Mouse (Mus musculus) erythroblast, embryonic 14.5 days (primary cell): Measurements from ENCODE around the gene Fgf22. TPM values are rescaled to one million over a fixed set of nuclear protein-coding genes. Genes with fewer than 3 reads are reported as not detected.
"Not testable (repeated sequence)": the region's sequence is repeated elsewhere in the genome, so short reads cannot be mapped to it uniquely, and the experiment has no call there.

Source experiments
- H3K27me3 ChIP-seq: 2 replicates; pipeline ENCODE4 v1.6.1; 2012; ENCODE audit warnings: inconsistent platforms; ENCODE audit not compliant: control insufficient read depth
- H3K36me3 ChIP-seq: 2 replicates; pipeline ENCODE4 v1.6.1; 2012; ENCODE audit warnings: mild to moderate bottlenecking, inconsistent platforms; ENCODE audit not compliant: control insufficient read depth
- H3K4me1 ChIP-seq: 2 replicates; pipeline ENCODE4 v1.6.1; 2012; ENCODE audit warnings: inconsistent platforms; ENCODE audit not compliant: control insufficient read depth
- H3K4me3 ChIP-seq: replicated peaks from 2 replicates; pipeline ENCODE3; 2012; ENCODE audit warnings: moderate library complexity, mild to moderate bottlenecking, inconsistent platforms
- H3K9me3 ChIP-seq: 2 replicates; pipeline ENCODE4 v1.6.1; 2012; ENCODE audit warnings: low read length, inconsistent platforms, mixed read lengths; ENCODE audit not compliant: control insufficient read depth
- GATA1 ChIP-seq: IDR thresholded peaks from 2 replicates; pipeline ENCODE4 v1.6.1; 2012; ENCODE audit warnings: low read length, inconsistent platforms, mixed read lengths
- TAL1 ChIP-seq: IDR thresholded peaks from 3 replicates; pipeline ENCODE4 v1.6.1; 2012; ENCODE audit warnings: low read length, inconsistent platforms, mixed read lengths
- polyA plus RNA-seq: library from polyadenylated mRNA; stranded (reverse); fragments of >175 nt; gene quantifications from 2 replicates; pipeline ENCODE4 v1.2.3, GENCODE M21; 2012

Gene Fgf22
- polyA plus RNA-seq, 1 experiment = not detected

- Histone ChIP-seq H3K36me3 (peaks cover 62% of the 10 kb centered on the region), H3K27me3 (no peaks in the 10 kb centered on the region), H3K4me3 (no peak overlapping the region), H3K9me3 (peaks cover 12% of the 10 kb centered on the region; the same call in 1 of the 2 replicates), H3K4me1 (peaks cover 31% of the 10 kb centered on the region)
- no peak for TF ChIP-seq GATA1
- TF ChIP-seq TAL1 = no peak
Observed at GRCm38 (mm10) chr10:79743161-79743560, 11.7 kb upstream of the Fgf22 start.

- peaks cover 38% of the 10 kb centered on the region for H3K4me1 ChIP-seq
- TF ChIP-seq TAL1 = no peak
- TF ChIP-seq GATA1 = no peak
- no peaks in the 10 kb centered on the region for H3K27me3 ChIP-seq
- no peak overlapping the region for H3K4me3 ChIP-seq
- peaks cover 55% of the 10 kb centered on the region for H3K36me3 ChIP-seq
- peaks cover 10% of the 10 kb centered on the region; the same call in 1 of the 2 replicates for H3K9me3 ChIP-seq
Observed at GRCm38 (mm10) chr10:79743650-79744365, 11.1 kb upstream of the Fgf22 start.

GRCm38 (mm10) chr10:79745411-79745810 lies 9.5 kb upstream of the Fgf22 start:
- TF ChIP-seq TAL1 (no peak), GATA1 (no peak)
- Histone ChIP-seq H3K9me3 (no peaks in the 10 kb centered on the region), H3K36me3 (peaks cover 39% of the 10 kb centered on the region), H3K27me3 (no peaks in the 10 kb centered on the region), H3K4me3 (peak overlapping the region; percentile 80), H3K4me1 (peaks cover 50% of the 10 kb centered on the region)

- H3K36me3 ChIP-seq = peaks cover 32% of the 10 kb centered on the region
- H3K4me3 ChIP-seq = peak within 1 kb of the TSS; percentile 80
- TF ChIP-seq TAL1 = no peak
- TF ChIP-seq GATA1 = no peak
- H3K27me3 ChIP-seq = no peaks in the 10 kb centered on the region
- H3K4me1 ChIP-seq = peaks cover 51% of the 10 kb centered on the region
- no peaks in the 10 kb centered on the region for H3K9me3 ChIP-seq
Observed at GRCm38 (mm10) chr10:79745898-79746773, 8.7 kb upstream of the Fgf22 start, which contains the start of gene Polrmt. Polrmt (minus strand) TSS chr10:79746581.

- peaks cover 26% of the 10 kb centered on the region for H3K36me3 ChIP-seq
- H3K9me3 ChIP-seq = no peaks in the 10 kb centered on the region
- peaks cover 2% of the 10 kb centered on the region for H3K27me3 ChIP-seq
- TF ChIP-seq TAL1 = no peak
- peak overlapping the region; percentile 80 for H3K4me3 ChIP-seq
- peaks cover 53% of the 10 kb centered on the region for H3K4me1 ChIP-seq
Observed at GRCm38 (mm10) chr10:79746774-79747151, 8.1 kb upstream of the Fgf22 start.

GRCm38 (mm10) chr10:79748496-79748895 lies 6.4 kb upstream of the Fgf22 start:
- H3K4me1 ChIP-seq = peaks cover 53% of the 10 kb centered on the region
- peaks cover 2% of the 10 kb centered on the region for H3K27me3 ChIP-seq
- H3K36me3 ChIP-seq = peaks cover 12% of the 10 kb centered on the region
- TF ChIP-seq TAL1 (no peak), GATA1 (no peak)
- no peak overlapping the region for H3K4me3 ChIP-seq
- no peaks in the 10 kb centered on the region for H3K9me3 ChIP-seq

GRCm38 (mm10) chr10:79755854-79756253 lies 978 bp downstream of the Fgf22 start:
- Histone ChIP-seq H3K4me1 (peaks cover 15% of the 10 kb centered on the region), H3K4me3 (no peak overlapping the region), H3K36me3 (peaks cover 50% of the 10 kb centered on the region), H3K27me3 (peaks cover 5% of the 10 kb centered on the region), H3K9me3 (no peaks in the 10 kb centered on the region)
- TF ChIP-seq TAL1 = no peak
- no peak for TF ChIP-seq GATA1

- Histone ChIP-seq H3K36me3 (peaks cover 59% of the 10 kb centered on the region), H3K4me1 (peaks cover 13% of the 10 kb centered on the region), H3K27me3 (peaks cover 3% of the 10 kb centered on the region), H3K9me3 (no peaks in the 10 kb centered on the region), H3K4me3 (no peak overlapping the region)
- no peak for TF ChIP-seq GATA1
- TF ChIP-seq TAL1 = no peak
Observed at GRCm38 (mm10) chr10:79756660-79757059, 1.8 kb downstream of the Fgf22 start.

- not testable (repeated sequence) for H3K4me3 ChIP-seq, H3K27me3 ChIP-seq, H3K9me3 ChIP-seq
- Histone ChIP-seq H3K4me1 (peaks cover 29% of the 10 kb centered on the region), H3K36me3 (peaks cover 87% of the 10 kb centered on the region)
Observed at GRCm38 (mm10) chr10:79759675-79760074, 4.8 kb downstream of the Fgf22 start.
